Mouse (Mus musculus): ENCODE data around the gene Frmpd4. TPM values are rescaled to one million over a fixed set of nuclear protein-coding genes. Genes with fewer than 3 reads are reported as not detected.

Gene Frmpd4
- total RNA-seq, 2 experiments from 2014 or later: not detected

- ATAC-seq (replicated peaks; ENCODE audit: low FRiP score, poor library complexity, severe bottlenecking): no peak
These were observed 418.2 kb downstream of the Frmpd4 start for GRCm38 (mm10) chrX:168158866-168159265.

- ATAC-seq (replicated peaks; ENCODE audit: low FRiP score, poor library complexity, severe bottlenecking): no peak
These were observed 436.0 kb downstream of the Frmpd4 start for GRCm38 (mm10) chrX:168141051-168141450.

DNA sequence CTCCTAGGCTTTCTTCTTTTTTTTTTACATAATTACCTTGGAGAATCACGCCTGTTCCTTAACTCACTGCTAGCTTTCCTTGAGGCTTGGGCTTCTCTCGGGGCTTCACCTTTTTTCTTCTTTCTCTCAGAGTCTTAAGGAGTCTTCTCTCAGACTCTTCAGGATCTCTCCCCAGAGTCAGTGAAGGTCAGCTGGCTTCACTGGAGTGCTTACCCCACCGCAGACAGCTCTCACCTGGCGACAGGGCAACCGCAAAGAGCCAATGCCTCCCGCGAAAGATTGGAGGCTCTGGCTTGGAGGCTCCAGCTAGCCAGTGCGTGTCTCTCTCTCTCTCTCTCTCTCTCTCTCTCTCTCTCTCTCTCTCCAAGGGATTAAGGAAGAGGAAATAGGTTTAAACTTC, 453.0 kb downstream of the Frmpd4 start:
- no peak for ATAC-seq (replicated peaks; ENCODE audit: low FRiP score, poor library complexity, severe bottlenecking)

- ATAC-seq (replicated peaks; ENCODE audit: low FRiP score, poor library complexity, severe bottlenecking): no peak
These were observed 453.5 kb downstream of the Frmpd4 start for GRCm38 (mm10) chrX:168123589-168123965.

DNA sequence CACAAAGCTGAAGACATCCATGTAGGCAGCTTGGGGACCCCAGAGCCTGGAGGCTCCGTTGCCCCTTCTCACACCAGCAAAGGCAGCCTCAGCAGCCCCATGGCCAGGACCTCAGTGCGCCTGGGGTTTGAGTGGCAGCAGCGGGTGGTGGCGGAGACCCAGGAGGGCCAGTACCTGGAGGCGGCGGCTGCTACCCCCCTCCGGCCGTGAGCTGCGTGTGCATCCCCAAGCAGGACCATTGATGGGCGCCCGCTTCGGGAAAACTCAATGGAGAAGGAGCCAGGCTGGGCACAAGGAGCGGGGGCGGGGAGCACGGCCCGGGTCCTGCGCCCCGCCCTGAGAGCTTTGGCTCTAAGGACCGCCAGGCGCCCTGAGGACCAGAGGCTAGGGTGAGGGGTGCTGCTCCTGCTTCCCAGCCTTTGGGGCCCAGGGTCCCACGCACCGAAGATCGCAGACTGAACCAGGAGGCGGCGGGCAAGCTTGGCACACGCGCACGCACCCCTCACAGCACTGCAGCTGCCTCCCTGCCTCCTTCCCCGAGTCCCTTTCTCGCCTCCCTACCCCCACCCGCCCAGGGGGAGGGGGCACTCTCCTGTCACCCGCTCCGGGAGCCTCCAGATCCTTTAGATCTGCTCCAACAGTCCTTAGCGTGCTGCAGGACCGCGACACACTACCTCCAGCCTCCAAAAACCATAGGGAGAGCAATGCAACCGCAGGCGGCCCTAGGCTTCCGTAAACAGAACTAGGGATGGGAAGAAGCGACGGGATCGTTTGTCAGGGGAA, 454.0 kb downstream of the Frmpd4 start:
- ATAC-seq (replicated peaks; ENCODE audit: low FRiP score, poor library complexity, severe bottlenecking): no peak

DNA sequence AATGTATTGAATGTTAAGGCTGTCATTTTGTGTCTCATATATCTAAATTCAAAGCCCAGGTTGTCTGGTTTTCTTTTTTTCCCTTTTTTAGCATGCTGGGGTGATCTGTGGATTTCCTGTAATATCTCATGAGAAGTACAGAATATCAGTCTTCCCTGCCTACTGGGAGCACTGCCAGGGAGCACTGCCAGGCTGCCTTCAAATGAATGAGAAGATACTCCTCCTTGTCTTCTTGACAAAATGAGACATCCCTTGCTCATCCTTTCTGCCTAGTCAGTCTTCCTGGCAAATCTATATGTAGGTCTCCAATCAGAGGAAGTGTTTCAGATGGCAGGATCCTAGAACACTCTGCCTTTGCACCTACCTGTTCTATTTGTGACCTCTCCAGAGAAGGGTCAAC, 535.4 kb downstream of the Frmpd4 start:
- ATAC-seq (replicated peaks; ENCODE audit: low FRiP score, poor library complexity, severe bottlenecking): no peak

DNA sequence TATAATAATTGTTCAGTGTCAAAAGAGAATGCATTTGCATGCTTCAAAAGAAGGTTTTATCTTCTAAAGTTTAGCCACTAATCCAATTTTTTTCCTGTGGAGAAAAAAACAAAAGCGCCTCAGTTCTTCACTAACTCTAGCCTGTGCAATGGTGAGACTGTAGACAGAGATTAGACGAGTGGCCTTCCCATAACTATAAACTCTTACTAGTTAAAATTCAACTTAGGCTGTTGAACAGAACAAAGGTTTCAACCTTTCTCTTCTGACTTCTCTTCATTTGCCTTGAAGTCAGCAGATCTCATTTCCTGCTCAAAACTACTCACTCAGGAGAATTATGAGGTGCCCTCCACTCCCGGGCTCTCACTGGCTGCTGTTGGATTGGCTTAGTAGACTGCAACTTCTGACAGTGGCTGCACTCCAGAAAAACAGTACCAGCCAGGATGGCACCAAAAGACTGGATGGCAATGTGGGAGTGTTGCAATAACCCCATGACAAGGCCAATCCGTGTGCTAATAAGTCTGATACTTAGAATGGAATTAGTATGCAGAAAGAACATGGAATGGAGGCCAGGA, 556.4 kb downstream of the Frmpd4 start:
- ATAC-seq (replicated peaks; ENCODE audit: low FRiP score, poor library complexity, severe bottlenecking): no peak

GRCm38 (mm10) chrX:168017792-168018191, 559.2 kb downstream of the Frmpd4 start:
- no peak for ATAC-seq (replicated peaks; ENCODE audit: low FRiP score, poor library complexity, severe bottlenecking)

GRCm38 (mm10) chrX:167984835-167985234, 592.2 kb downstream of the Frmpd4 start:
- no peak for ATAC-seq (replicated peaks; ENCODE audit: low FRiP score, poor library complexity, severe bottlenecking)

DNA sequence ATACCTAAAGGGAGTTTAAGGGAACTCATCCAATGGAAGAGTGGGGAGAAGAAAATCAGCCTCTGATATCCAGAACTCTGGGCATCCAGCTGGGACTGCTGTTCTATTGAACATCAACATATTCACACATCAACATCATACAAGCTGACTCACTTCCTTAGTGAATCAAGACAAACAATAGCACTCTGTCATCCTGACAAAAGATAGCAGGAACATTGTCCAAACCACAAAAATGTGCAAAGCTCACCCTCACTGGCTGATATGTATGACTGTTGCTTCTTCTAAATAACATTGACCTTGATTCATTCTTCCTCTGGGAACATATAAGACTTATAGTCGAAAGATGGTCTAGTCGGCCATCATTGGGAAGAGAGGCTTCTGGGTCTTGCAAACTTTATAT, 625.8 kb downstream of the Frmpd4 start:
- ATAC-seq (replicated peaks; ENCODE audit: low FRiP score, poor library complexity, severe bottlenecking): no peak

- no peak for ATAC-seq (replicated peaks; ENCODE audit: low FRiP score, poor library complexity, severe bottlenecking)
These were observed 667.5 kb downstream of the Frmpd4 start for GRCm38 (mm10) chrX:167909483-167909882.

- ATAC-seq (replicated peaks; ENCODE audit: low FRiP score, poor library complexity, severe bottlenecking): no peak
These were observed 676.0 kb downstream of the Frmpd4 start for GRCm38 (mm10) chrX:167901046-167901445.

GRCm38 (mm10) chrX:167854821-167855220, 722.2 kb downstream of the Frmpd4 start:
- ATAC-seq (replicated peaks; ENCODE audit: low FRiP score, poor library complexity, severe bottlenecking): no peak

GRCm38 (mm10) chrX:167832543-167832942, 744.5 kb downstream of the Frmpd4 start:
- no peak for ATAC-seq (replicated peaks; ENCODE audit: low FRiP score, poor library complexity, severe bottlenecking)

DNA sequence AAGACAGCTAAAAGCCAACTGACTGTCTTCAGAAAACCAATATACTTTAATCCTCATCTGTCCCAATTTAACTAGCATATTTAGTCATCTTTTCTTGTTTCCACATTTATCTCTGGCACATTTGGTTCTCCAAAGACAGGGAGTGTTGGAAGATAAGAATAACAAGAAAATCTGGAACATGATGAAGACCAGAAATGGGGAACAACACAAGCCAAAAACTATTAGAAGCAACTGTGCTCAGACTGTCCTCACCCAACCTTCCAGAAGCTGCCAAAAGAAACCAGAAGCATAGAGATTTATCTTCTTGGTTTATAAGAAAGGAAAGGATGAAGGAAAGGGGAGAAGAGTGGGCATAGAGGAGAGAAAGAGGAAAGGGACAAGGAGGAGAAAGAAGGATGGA, 748.6 kb downstream of the Frmpd4 start:
- no peak for ATAC-seq (replicated peaks; ENCODE audit: low FRiP score, poor library complexity, severe bottlenecking)

DNA sequence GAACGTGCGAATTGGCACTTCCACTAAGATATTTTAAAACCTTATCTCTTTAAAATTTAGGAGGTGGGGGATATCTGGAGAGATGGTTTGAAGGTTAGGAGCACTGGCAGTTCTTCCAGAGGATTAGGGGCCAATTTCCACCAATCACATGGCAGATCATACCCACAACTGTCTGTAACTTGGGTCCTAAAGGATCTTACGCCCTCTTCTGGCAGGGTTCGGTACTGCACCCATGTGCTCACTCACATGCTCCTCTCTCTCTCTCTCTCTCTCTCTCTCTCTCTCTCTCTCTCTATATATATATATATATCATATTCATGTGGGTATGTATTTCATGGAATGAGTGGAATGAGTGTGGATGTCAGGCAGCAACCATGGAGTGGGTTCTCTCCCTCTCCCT, 759.7 kb downstream of the Frmpd4 start:
- ATAC-seq (replicated peaks; ENCODE audit: low FRiP score, poor library complexity, severe bottlenecking): no peak

DNA sequence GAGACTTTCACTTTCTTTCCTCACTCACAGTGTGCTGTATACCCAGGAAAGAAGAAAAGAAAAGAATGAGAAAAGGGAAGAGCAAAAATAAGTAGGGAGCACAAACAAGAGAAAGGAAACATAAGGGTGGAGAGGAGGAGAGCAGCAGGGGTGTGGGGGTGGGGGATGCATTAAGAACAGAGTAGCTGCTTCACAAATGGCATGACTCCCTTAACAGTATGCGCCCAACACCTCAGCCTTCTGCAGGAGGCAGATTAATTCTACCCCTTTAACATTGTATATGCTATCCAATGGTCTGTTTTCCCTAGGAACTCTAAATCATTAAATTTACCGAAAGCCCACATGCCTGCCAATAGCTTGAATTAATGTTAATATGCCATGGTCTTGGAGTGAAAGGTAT, 766.9 kb downstream of the Frmpd4 start:
- no peak for ATAC-seq (replicated peaks; ENCODE audit: low FRiP score, poor library complexity, severe bottlenecking)

- ATAC-seq (replicated peaks; ENCODE audit: low FRiP score, poor library complexity, severe bottlenecking): no peak
These were observed 768.5 kb downstream of the Frmpd4 start for GRCm38 (mm10) chrX:167808572-167808971.

DNA sequence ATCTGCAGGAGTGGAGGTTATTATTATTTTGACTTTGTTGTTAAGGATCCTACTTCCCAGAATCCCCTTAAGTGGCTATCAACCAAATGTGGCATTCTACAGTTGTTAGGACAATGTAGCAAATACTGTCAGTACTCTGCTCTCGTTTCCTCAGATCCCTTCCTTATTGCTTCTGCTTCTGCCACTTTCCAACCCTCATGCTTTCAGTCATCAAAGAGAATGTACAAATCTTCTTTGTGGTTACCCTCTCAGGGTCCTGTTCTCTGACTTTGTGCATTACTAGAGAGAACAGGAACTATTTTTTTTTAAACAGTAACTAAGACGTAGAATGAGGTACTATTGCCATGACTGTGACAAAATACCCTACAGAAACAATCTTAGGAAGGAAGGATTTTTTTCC, 788.3 kb downstream of the Frmpd4 start:
- no peak for ATAC-seq (replicated peaks; ENCODE audit: low FRiP score, poor library complexity, severe bottlenecking)

GRCm38 (mm10) chrX:167783526-167783925, 793.5 kb downstream of the Frmpd4 start:
- ATAC-seq (replicated peaks; ENCODE audit: low FRiP score, poor library complexity, severe bottlenecking): no peak

- ATAC-seq (replicated peaks; ENCODE audit: low FRiP score, poor library complexity, severe bottlenecking): no peak
These were observed 857.5 kb downstream of the Frmpd4 start for GRCm38 (mm10) chrX:167719564-167719981.

DNA sequence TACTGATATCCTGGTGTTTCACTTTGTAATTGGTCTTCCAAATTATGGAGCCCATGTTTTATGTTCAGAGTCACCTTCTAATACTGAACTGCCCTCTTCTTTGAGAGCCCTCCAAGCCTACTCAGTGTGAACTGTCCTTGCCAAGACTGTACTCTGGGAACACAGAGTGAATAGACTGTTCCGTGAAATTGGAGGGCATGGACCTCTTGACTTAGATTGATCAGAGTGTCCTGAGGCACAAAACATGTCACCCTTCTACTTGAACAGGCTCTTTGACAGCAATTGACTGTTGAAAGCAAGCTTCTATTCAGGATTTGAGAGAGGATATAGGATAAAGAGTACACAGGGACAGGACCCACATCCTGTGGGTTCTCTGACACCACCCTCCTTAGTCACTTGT, 857.9 kb downstream of the Frmpd4 start:
- no peak for ATAC-seq (replicated peaks; ENCODE audit: low FRiP score, poor library complexity, severe bottlenecking)
